ENCODE assay signal across 34 mouse cellular contexts in genomic region chr6:148207522-148207921, GRCm38 (mm10).
"Had no signal": no experiment of that assay in that cellular context is flagged by ENCODE, and none has a peak within 500 bp of the region (broad histone marks: within the 10 kb centered on the region; RNA-seq: fewer than 3 reads in every experiment).

No protein-coding gene starts in this region.

- H3K4me1 ChIP-seq: heart, embryonic 10.5 days had no signal

- H3K27ac ChIP-seq: heart, embryonic 10.5 days; heart, embryonic 13.5 days; heart, embryonic 15.5 days; hindbrain, embryonic 10.5 days; hindbrain, embryonic 12.5 days; hindbrain, embryonic 13.5 days; hindbrain, embryonic 14.5 days; hindbrain, embryonic 15.5 days; hindbrain, postnatal 0 days; kidney, embryonic 15.5 days; kidney, postnatal 0 days; layer of hippocampus, adult 2 months; left cerebral cortex, adult 2 months had no signal

- DNase-seq: heart, postnatal 10 days; heart, postnatal 14 days; heart, postnatal 4 days; kidney, adult 11 months; kidney, adult 18-20 months; kidney, adult 2 months; kidney, adult 8-10 months; kidney, adult 9 months; kidney, postnatal 10 days; kidney, postnatal 14 days; kidney, postnatal 25 days; kidney, postnatal 36 days; kidney, postnatal 4 days; layer of hippocampus, adult 9-11 months; layer of hippocampus, postnatal 36 days had no signal

- H3K9ac ChIP-seq: heart, embryonic 12.5 days; heart, embryonic 13.5 days; heart, embryonic 15.5 days; hindbrain, embryonic 12.5 days; hindbrain, embryonic 13.5 days; hindbrain, embryonic 14.5 days; hindbrain, embryonic 15.5 days; kidney, embryonic 15.5 days had no signal

- ATAC-seq: hindbrain, embryonic 16.5 days; hindbrain, postnatal 0 days; inflammation-experienced regulatory T-cells, adult 6 months; intestine, embryonic 16.5 days; intestine, postnatal 0 days had no signal

- H3K27me3 ChIP-seq: heart, embryonic 12.5 days; heart, embryonic 13.5 days; heart, embryonic 15.5 days; hindbrain, embryonic 12.5 days; hindbrain, embryonic 13.5 days; hindbrain, embryonic 15.5 days; kidney, embryonic 15.5 days had no signal

- H3K4me2 ChIP-seq: heart, embryonic 11.5 days; heart, embryonic 12.5 days; heart, embryonic 13.5 days; heart, embryonic 15.5 days; hindbrain, embryonic 12.5 days; hindbrain, embryonic 13.5 days; hindbrain, embryonic 14.5 days; hindbrain, embryonic 15.5 days; kidney, embryonic 15.5 days had no signal

- H3K4me3 ChIP-seq: heart, embryonic 10.5 days; heart, embryonic 12.5 days; heart, embryonic 13.5 days; heart, embryonic 15.5 days; hindbrain, embryonic 10.5 days; hindbrain, embryonic 12.5 days; hindbrain, embryonic 13.5 days; hindbrain, embryonic 15.5 days; kidney, embryonic 15.5 days; layer of hippocampus, adult 2 months; left cerebral cortex, adult 2 months had no signal

- H3K9me3 ChIP-seq: heart, embryonic 10.5 days; heart, embryonic 12.5 days; heart, embryonic 13.5 days; heart, embryonic 15.5 days; hindbrain, embryonic 10.5 days; hindbrain, embryonic 12.5 days; hindbrain, embryonic 13.5 days; hindbrain, embryonic 15.5 days; kidney, embryonic 15.5 days had no signal
